Mouse (Mus musculus): ENCODE measurements around the gene Erfe.

- TF ChIP-seq CTCF (IDR thresholded peaks at IDR 0.05; ENCODE audit: borderline replicate concordance, control insufficient read depth, extremely low read depth, insufficient read depth, low read length, poor library complexity) (no peak), POLR2A (IDR thresholded peaks at IDR 0.05; ENCODE audit: control insufficient read depth, extremely low read depth, insufficient read depth, low read length, poor library complexity) (no peak)
Observed at GRCm38 (mm10) chr1:91413536-91413897, 47.3 kb downstream of the Erfe start.
